Mouse (Mus musculus) limb, embryonic 11.5 days (tissue): Measurements from ENCODE around the gene Cep57. TPM values are rescaled to one million over a fixed set of nuclear protein-coding genes. Genes with fewer than 3 reads are reported as not detected.

Source experiments
- ATAC-seq: fragments of 200-750 bp; cut with Nextera tagmentation; 2 replicates; pipeline ENCODE4 v1.8.0; 2017; ENCODE audit warnings: low read depth; ENCODE audit not compliant: insufficient number of reproducible peaks, low FRiP score, low TSS enrichment
- DNase-seq: peaks from one replicate; pipeline ENCODE4 v3.0.0-alpha.2; 2015; ENCODE audit warnings: low spot score
- H3K27ac ChIP-seq: fragments of 300-500 bp; sonication (generic); replicated peaks from 2 replicates; pipeline ENCODE4 v1.5.1; 2014; ENCODE audit warnings: low read depth, mild to moderate bottlenecking, low read length
- H3K27me3 ChIP-seq: fragments of 300-500 bp; sonication (generic); 2 replicates; pipeline ENCODE4 v1.6.1; 2014; ENCODE audit warnings: mild to moderate bottlenecking, low read length, mixed read lengths; ENCODE audit not compliant: control insufficient read depth, insufficient read depth
- H3K36me3 ChIP-seq: fragments of 300-500 bp; sonication (generic); 2 replicates; pipeline ENCODE4 v1.6.1; 2014; ENCODE audit warnings: mild to moderate bottlenecking, low read length, moderate library complexity, mixed read lengths; ENCODE audit not compliant: control insufficient read depth, insufficient read depth
- H3K4me1 ChIP-seq: fragments of 300-500 bp; sonication (generic); 2 replicates; pipeline ENCODE4 v1.6.1; 2014; ENCODE audit warnings: low read length, mixed read lengths; ENCODE audit not compliant: control insufficient read depth, insufficient read depth
- H3K4me2 ChIP-seq: fragments of 300-500 bp; sonication (generic); 2 replicates; pipeline ENCODE4 v1.6.1; 2014; ENCODE audit warnings: low read depth, mild to moderate bottlenecking, moderate library complexity; ENCODE audit not compliant: severe bottlenecking
- H3K4me3 ChIP-seq: fragments of 300-500 bp; sonication (generic); 2 replicates; pipeline ENCODE4 v1.5.1; 2014; ENCODE audit warnings: low read depth, low read length
- H3K9ac ChIP-seq: fragments of 300-500 bp; sonication (generic); 2 replicates; pipeline ENCODE4 v1.6.1; 2014; ENCODE audit warnings: mild to moderate bottlenecking, low read length
- H3K9me3 ChIP-seq: fragments of 300-500 bp; sonication (generic); 2 replicates; pipeline ENCODE4 v1.6.1; 2016; ENCODE audit warnings: low read length; ENCODE audit not compliant: control insufficient read depth
- WGBS: fragments of 180-500 bp; shearing (Covaris S2); extraction: QIAGEN DNeasy Blood & Tissue Kit; methylation state at CpG from one replicate; pipeline ENCODE4 v1.1.7; 2014; 5-methylcytosine and 5-hydroxymethylcytosine counted together
- polyA plus RNA-seq: library from polyadenylated mRNA; unstranded; fragments of >200 nt; fragmentation: Nextera tagmentation; extraction: Ambion mirVana; gene quantifications from 2 replicates; pipeline ENCODE4 v1.2.1, GENCODE M21; 2014

The Cep57 gene
- polyA plus RNA-seq, result 73.7 and 75.7 TPM in 2 replicates

DNA sequence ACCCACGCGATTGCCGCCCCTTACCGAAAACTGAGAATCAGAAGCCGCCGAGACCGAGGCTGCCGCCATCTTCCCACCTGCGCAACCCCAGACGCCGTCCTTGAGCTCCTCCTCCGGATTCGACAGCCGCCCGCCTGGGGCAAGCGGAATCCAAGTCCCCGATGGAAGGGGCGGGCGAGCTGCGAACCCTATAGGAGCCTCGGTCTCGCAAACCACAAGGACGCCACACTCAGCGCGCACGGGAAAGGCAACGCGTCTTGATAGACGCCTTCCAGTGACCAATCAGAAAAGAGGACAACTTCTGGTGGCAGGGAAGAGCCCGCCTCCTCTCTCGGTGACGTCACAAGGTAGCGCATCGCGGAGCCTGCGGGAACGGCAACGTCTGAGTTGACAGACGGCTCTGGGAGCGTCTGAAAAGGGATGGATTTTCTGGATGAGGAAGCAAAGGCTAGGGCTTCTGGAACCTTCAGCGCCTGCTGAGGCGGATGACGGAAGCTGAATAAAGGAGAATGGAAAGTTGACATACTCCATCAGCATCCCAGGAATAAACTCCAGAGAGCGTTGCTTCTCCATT, at the start of gene Cep57:
TSS of gene Cep57 (minus strand) at position 276 of the 574 bp plus-strand sequence.
- H3K36me3 ChIP-seq, result peaks cover 8% of the 10 kb centered on the region; the same call in 1 of the 2 replicates
- under 1% methylated on average over 44 of the region's 44 CpGs for WGBS
- peak within 1 kb of the TSS; percentile 95 for H3K9ac ChIP-seq

DNA sequence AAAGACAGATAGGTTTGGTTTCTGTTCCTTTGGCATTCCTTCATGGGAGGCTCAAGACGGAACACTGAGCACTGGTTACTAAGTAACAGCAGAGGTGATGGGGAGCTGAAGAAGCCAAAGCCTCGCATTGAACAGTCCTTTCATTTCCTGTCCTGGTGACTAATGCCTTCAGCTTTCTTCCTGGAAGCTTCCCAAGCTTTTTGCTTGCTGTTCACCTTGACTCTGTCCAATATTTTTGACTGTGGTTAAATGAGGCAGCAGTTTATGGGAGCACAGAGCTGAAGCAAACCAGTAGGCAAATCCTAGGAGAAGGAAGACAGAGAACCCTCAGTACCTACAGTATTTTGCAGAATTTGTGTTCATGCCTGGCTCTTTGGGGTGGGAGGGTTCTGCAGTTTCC, 48.4 kb upstream of the Cep57 start:
- no peak overlapping the region for H3K4me3 ChIP-seq
- H3K4me1 ChIP-seq, result no peaks in the 10 kb centered on the region
- 77% methylated on average over 2 of the region's 2 CpGs for WGBS
- ATAC-seq, result no peak
- H3K9ac ChIP-seq, result no peak overlapping the region
- no peaks in the 10 kb centered on the region for H3K36me3 ChIP-seq
- no peaks in the 10 kb centered on the region for H3K27me3 ChIP-seq
- H3K27ac ChIP-seq, result no peak overlapping the region
- no peak overlapping the region for H3K4me2 ChIP-seq
- H3K9me3 ChIP-seq, result no peaks in the 10 kb centered on the region
- DNase-seq, result peak; percentile 4

More for the DNA sequence above, at the start of gene Cep57:
- peaks cover 9% of the 10 kb centered on the region for H3K4me1 ChIP-seq
- ATAC-seq (peak; percentile 95), DNase-seq (peak; percentile 96)
- H3K4me2 ChIP-seq, result peak within 1 kb of the TSS; percentile 69
- H3K4me3 ChIP-seq, result peak within 1 kb of the TSS; percentile 85
- H3K27me3 ChIP-seq, result no peaks in the 10 kb centered on the region
- no peaks in the 10 kb centered on the region for H3K9me3 ChIP-seq
- peak within 1 kb of the TSS; percentile 98 for H3K27ac ChIP-seq

DNA sequence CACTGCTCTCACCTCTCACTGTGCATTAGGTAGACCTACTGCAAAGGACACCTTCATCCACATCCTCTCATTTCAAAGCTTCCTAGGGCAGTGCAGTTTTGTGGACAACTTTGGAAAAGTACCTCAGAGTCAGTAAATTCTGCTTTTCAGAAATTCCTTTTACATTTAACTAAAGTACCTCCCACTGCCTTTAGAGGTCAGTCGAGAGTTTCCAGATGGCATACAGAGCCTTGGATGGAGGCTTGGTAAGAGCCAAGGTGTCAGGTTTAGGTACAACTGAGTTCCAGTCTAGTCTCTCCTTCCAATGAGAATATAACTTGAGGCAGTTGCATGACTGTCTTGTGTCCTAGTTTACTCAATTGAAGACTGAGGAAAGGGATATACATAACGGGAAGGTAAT, 47.5 kb upstream of the Cep57 start:
- H3K4me3 ChIP-seq, result no peak overlapping the region
- no peak overlapping the region for H3K9ac ChIP-seq
- no peaks in the 10 kb centered on the region for H3K9me3 ChIP-seq
- H3K4me1 ChIP-seq, result no peaks in the 10 kb centered on the region
- ATAC-seq (no peak), DNase-seq (peak; percentile 21)
- no peak overlapping the region for H3K27ac ChIP-seq
- no peak overlapping the region for H3K4me2 ChIP-seq
- no peaks in the 10 kb centered on the region for H3K36me3 ChIP-seq
- no peaks in the 10 kb centered on the region for H3K27me3 ChIP-seq
- 51% methylated on average over 2 of the region's 2 CpGs for WGBS

DNA sequence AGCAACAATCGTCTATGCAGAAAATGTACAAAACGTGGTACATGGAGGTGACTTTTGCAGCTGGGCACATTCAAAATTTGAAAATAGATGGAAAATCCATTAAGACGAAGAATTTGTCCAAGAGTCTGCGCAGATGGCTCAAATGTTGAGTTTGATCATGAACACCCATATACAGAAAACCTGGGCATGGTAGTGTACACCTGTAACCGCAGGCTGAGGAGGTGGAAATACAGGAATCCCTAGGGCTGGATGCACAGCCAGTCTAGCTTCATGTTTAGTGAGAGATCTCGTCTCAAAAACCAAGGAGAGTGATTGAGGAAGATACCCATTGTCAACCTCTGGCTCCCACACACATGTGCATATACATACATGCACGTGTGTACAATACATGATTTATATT, 44.7 kb upstream of the Cep57 start:
- no peak overlapping the region for H3K4me3 ChIP-seq
- no peak overlapping the region for H3K4me2 ChIP-seq
- WGBS, result 88% methylated on average over 7 of the region's 7 CpGs
- H3K27me3 ChIP-seq, result no peaks in the 10 kb centered on the region
- ATAC-seq (no peak), DNase-seq (peak; percentile 12)
- H3K9ac ChIP-seq, result no peak overlapping the region
- H3K9me3 ChIP-seq, result no peaks in the 10 kb centered on the region
- H3K4me1 ChIP-seq, result no peaks in the 10 kb centered on the region
- no peaks in the 10 kb centered on the region for H3K36me3 ChIP-seq
- H3K27ac ChIP-seq, result no peak overlapping the region

DNA sequence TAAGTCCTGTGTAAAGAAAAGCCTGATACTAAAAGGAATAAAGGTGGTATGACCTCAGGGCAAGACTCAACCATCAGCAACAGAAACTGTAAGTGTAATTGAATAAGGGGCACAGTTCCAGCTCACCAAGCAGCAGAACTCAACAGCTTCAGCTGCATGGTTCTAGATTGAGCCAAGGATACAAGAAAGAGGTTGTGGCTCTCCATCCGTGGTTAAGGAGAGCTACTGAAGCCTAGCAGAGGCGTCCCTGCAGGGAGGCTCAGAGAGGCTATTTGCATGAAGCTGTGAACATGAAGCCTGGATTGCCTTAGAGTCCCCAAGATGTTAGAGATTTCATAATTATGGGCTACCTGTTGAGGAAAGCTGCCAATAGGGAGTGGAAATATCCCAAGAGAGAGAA, 40.7 kb upstream of the Cep57 start:
- H3K36me3 ChIP-seq, result no peaks in the 10 kb centered on the region
- no peaks in the 10 kb centered on the region for H3K27me3 ChIP-seq
- no peak overlapping the region for H3K9ac ChIP-seq
- ATAC-seq, result no peak
- DNase-seq, result peak; percentile 2
- no peaks in the 10 kb centered on the region for H3K9me3 ChIP-seq
- H3K4me2 ChIP-seq, result no peak overlapping the region
- H3K27ac ChIP-seq, result no peak overlapping the region
- WGBS, result 74% methylated on average over 2 of the region's 2 CpGs
- H3K4me1 ChIP-seq, result no peaks in the 10 kb centered on the region
- H3K4me3 ChIP-seq, result no peak overlapping the region

DNA sequence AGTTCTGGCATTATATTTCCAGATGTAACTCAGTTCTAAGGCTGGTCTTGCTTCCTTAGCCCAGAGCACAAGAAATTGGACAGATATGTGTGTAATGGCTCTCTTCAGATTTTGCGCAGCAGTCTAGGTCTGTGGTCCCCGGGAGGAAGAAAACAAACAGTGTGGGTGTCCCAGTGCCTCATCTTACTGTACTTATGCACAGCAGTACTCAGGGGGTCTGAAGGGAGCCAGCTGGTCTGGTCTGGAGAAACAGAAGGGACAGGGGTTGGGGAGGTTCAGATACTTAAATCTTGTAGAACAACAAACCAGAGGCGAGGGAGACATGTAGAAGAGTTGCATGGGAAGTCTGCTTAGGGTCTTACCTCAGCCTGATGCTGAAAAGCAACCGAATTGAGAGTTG, 29.9 kb upstream of the Cep57 start:
- Histone ChIP-seq H3K27me3 (no peaks in the 10 kb centered on the region), H3K27ac (no peak overlapping the region), H3K9me3 (no peaks in the 10 kb centered on the region), H3K9ac (no peak overlapping the region), H3K4me1 (no peaks in the 10 kb centered on the region), H3K4me3 (no peak overlapping the region), H3K36me3 (no peaks in the 10 kb centered on the region), H3K4me2 (no peak overlapping the region)
- no peak for DNase-seq
- no peak for ATAC-seq
- WGBS, result 85% methylated on average over 4 of the region's 4 CpGs

DNA sequence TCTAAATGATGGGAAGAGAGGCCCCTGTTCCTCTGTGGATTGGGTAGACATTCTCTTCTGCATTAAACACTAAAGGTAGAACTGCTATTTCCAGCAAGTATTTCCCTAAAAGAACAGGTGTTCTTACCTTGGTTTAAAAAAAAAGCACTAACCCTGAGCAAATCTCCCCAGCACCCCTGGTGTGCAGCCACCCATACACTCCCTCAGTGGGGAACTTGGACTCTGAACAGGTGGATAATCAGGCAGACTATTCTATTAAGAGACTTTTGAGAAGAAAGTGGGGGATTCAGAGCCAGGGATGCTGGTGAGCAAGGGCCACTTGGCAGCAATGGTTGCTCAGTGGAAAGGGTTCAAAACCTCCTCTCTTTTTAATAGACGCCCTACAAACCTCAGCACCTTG, 29.3 kb upstream of the Cep57 start:
- Histone ChIP-seq H3K9me3 (no peaks in the 10 kb centered on the region), H3K4me3 (no peak overlapping the region), H3K27ac (no peak overlapping the region), H3K4me2 (no peak overlapping the region), H3K36me3 (no peaks in the 10 kb centered on the region), H3K4me1 (no peaks in the 10 kb centered on the region), H3K27me3 (no peaks in the 10 kb centered on the region), H3K9ac (no peak overlapping the region)
- DNase-seq (no peak), ATAC-seq (no peak)
- 71% methylated on average over 1 of the region's 1 CpGs for WGBS

DNA sequence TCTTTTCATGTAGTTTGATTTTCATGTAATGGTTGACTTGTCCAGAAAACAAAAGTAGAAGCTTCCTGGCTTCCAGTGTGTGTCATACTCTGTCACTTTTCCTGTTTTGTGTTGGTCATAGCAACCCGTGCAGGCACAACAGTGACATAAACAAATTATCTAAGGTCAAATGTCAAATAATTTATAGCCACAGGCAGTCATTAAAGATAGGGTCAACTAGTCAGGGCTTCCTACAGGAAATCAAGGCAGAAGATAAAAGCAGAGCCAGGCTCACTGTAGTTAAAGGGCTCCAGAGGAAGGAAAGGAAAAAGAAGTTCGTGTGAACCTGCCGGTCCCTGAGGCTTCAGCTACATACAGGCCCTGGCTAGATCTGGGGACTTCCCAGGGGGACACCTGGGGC, 27.0 kb upstream of the Cep57 start:
- 12% methylated on average over 3 of the region's 3 CpGs for WGBS
- Histone ChIP-seq H3K4me2 (no peak overlapping the region), H3K27ac (no peak overlapping the region), H3K4me1 (no peaks in the 10 kb centered on the region), H3K9ac (no peak overlapping the region), H3K4me3 (no peak overlapping the region), H3K36me3 (no peaks in the 10 kb centered on the region), H3K27me3 (no peaks in the 10 kb centered on the region), H3K9me3 (no peaks in the 10 kb centered on the region)
- no peak for ATAC-seq
- no peak for DNase-seq
